Mouse (Mus musculus) fat pad, adult 2 months (tissue): ENCODE measurements around the gene Cavin2.

ENCODE experiments used
- DNase-seq: peaks from one replicate; pipeline ENCODE4 v3.0.0-alpha.2; 2011; ENCODE audit warnings: low read depth, low spot score; ENCODE audit errors: extremely low read depth

The Cavin2 gene

GRCm38 (mm10) chr1:51288755-51289619 is at the start of gene Cavin2:
Cavin2 (plus strand) TSS chr1:51289126.
- DNase-seq: peak; percentile 37

- DNase-seq: no peak
These were observed 47.5 kb upstream of the Cavin2 start for GRCm38 (mm10) chr1:51241311-51241986.

- no peak for DNase-seq
These were observed 45.6 kb upstream of the Cavin2 start for GRCm38 (mm10) chr1:51243294-51243693.

- no peak for DNase-seq
These were observed 45.1 kb upstream of the Cavin2 start for GRCm38 (mm10) chr1:51243869-51244268.

GRCm38 (mm10) chr1:51245381-51245780 is 43.5 kb upstream of the Cavin2 start:
- no peak for DNase-seq

GRCm38 (mm10) chr1:51250302-51250701 is 38.6 kb upstream of the Cavin2 start:
- no peak for DNase-seq

- DNase-seq: no peak
These were observed 23.7 kb upstream of the Cavin2 start for GRCm38 (mm10) chr1:51265118-51265800.

GRCm38 (mm10) chr1:51265926-51266325 is 23.0 kb upstream of the Cavin2 start:
- DNase-seq: no peak

- no peak for DNase-seq
These were observed 21.8 kb upstream of the Cavin2 start for GRCm38 (mm10) chr1:51267125-51267524.

GRCm38 (mm10) chr1:51268225-51268624 is 20.7 kb upstream of the Cavin2 start:
- DNase-seq: no peak

GRCm38 (mm10) chr1:51270196-51270935 is 18.6 kb upstream of the Cavin2 start:
- no peak for DNase-seq

- no peak for DNase-seq
These were observed 17.1 kb upstream of the Cavin2 start for GRCm38 (mm10) chr1:51271845-51272244.

- DNase-seq: no peak
These were observed 16.2 kb upstream of the Cavin2 start for GRCm38 (mm10) chr1:51272583-51273201.

- DNase-seq: no peak
These were observed 10.9 kb upstream of the Cavin2 start for GRCm38 (mm10) chr1:51277879-51278567.

- peak; percentile 16 for DNase-seq
These were observed 725 bp upstream of the Cavin2 start for GRCm38 (mm10) chr1:51288201-51288600.

- peak; percentile 11 for DNase-seq
These were observed 907 bp downstream of the Cavin2 start for GRCm38 (mm10) chr1:51289620-51290445.

- DNase-seq: peak; percentile 56
These were observed 1.7 kb downstream of the Cavin2 start for GRCm38 (mm10) chr1:51290634-51291033.

- no peak for DNase-seq
These were observed 3.4 kb downstream of the Cavin2 start for GRCm38 (mm10) chr1:51292348-51292747.
